Mouse (Mus musculus) left cerebral cortex, postnatal 36 days (tissue): Measurements from ENCODE around the gene Rhbdd3. TPM values are rescaled to one million over a fixed set of nuclear protein-coding genes. Genes with fewer than 3 reads are reported as not detected.

Experiments used
- DNase-seq, 2 experiments: peaks; one replicate each; pipeline ENCODE4 v3.0.0; 2021 to 2022; ENCODE audit warnings: low spot score in 2 of 2, mixed read lengths in 1 of 2
- intact Hi-C: fragments of 180-260 bp; cut with DNase I; formaldehyde crosslinking; loops from one replicate; pipeline ENCODE4 v1.15.1; 2025
- total RNA-seq, 2 experiments: library from RNA; stranded (reverse); gene quantifications; 2 replicates each; pipeline ENCODE4 v1.2.3; 2021

Rhbdd3 gene
- total RNA-seq, 2 experiments from 2014 or later, result 22.2 to 26.2 TPM

GRCm38 (mm10) chr11:5103986-5104509 is 5.3 kb downstream of the Rhbdd3 start:
- no peak for DNase-seq
- intact Hi-C loops, result no loop called here

GRCm38 (mm10) chr11:5109441-5109840 is 10.7 kb downstream of the Rhbdd3 start:
- no peak for DNase-seq
- intact Hi-C loops, result no loop called here

GRCm38 (mm10) chr11:5113645-5114044 is 14.9 kb downstream of the Rhbdd3 start:
- no peak for DNase-seq
- intact Hi-C loops, result loop anchor here (5.0 to 10.0 kb wide), 2 partner anchors 141 to 359 kb away; no protein-coding TSS in a partner anchor

GRCm38 (mm10) chr11:5114931-5115581 is 16.3 kb downstream of the Rhbdd3 start:
- intact Hi-C loops, result loop anchor here (5.0 to 10.0 kb wide), 3 partner anchors 140 to 357 kb away; no protein-coding TSS in a partner anchor
- DNase-seq, result peak; percentile 83 to 86

- intact Hi-C loops, result no loop called here
- DNase-seq, result no peak
Observed at GRCm38 (mm10) chr11:5125713-5126112, 27.0 kb downstream of the Rhbdd3 start.

- no peak for DNase-seq
- intact Hi-C loops, result no loop called here
Observed at GRCm38 (mm10) chr11:5129035-5129480, 30.3 kb downstream of the Rhbdd3 start.

GRCm38 (mm10) chr11:5130111-5130665 is 31.5 kb downstream of the Rhbdd3 start:
- no peak for DNase-seq
- intact Hi-C loops, result no loop called here

GRCm38 (mm10) chr11:5132751-5133150 is 34.0 kb downstream of the Rhbdd3 start:
- DNase-seq, result no peak
- intact Hi-C loops, result no loop called here

GRCm38 (mm10) chr11:5135914-5136313 is 37.2 kb downstream of the Rhbdd3 start:
- DNase-seq, result no peak
- intact Hi-C loops, result no loop called here

DNA sequence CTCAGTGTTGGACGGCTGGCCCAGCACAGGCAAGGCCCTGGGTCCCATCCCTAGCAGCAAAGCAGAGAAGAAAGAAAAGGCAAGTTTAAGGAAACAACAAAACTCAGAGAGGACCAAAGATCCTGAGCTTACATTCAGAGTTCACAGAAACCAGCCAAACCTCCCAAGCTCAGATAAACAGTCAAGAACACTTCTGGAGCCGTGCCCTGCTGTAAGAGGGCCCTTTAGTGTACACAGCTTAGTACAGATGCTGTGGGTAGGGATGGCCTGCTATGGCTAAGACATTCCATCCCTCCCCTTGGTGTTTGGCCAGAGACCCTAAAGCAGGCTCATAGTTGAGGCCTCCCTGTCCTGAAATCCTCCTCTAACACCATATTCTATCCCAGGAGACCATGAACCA is 39.9 kb downstream of the Rhbdd3 start:
- intact Hi-C loops, result no loop called here
- DNase-seq, result no peak

DNA sequence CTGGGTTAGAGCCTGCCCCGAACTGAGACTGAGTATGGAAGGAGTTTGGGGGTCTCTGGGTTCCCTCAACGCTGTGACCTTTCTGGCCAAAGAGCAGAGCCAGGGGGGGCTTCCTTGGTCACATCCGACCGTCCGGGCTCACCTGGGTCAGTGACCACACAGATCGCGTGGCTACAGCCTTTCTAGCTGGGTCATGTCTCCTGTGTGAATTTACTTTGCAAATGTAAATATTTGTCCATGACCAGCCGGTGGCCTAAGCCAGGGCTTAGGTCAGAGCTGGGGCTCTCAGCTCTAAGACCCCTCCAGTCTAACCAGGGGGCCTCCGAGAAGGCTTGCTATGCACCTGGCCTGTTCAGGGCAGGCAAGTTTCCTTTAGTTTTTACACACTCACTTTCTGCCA is 40.6 kb downstream of the Rhbdd3 start:
- intact Hi-C loops, result no loop called here
- DNase-seq, result no peak

DNA sequence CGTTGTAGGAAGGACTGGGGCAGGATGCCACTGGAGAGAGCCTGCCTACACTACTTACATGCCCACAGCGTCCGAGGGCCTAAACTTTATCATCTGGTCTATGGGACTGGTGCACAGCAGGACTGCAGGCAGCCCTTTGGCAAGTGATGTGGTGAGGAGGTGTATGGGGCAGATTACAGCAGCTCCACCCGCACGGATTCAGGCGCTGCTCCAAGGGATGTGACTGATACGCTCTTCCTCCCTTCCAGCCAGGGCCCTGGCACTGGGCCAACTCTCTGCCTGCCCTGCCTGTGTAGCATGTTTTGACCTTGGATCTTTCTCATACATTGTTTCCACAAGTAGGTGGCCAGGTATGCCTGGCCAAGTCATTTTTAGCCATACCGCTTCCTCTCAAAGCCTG is 41.9 kb downstream of the Rhbdd3 start:
- intact Hi-C loops, result no loop called here
- DNase-seq, result peak; percentile 34 to 35

GRCm38 (mm10) chr11:5141252-5141651 is 42.5 kb downstream of the Rhbdd3 start:
- intact Hi-C loops, result no loop called here
- no peak for DNase-seq

DNA sequence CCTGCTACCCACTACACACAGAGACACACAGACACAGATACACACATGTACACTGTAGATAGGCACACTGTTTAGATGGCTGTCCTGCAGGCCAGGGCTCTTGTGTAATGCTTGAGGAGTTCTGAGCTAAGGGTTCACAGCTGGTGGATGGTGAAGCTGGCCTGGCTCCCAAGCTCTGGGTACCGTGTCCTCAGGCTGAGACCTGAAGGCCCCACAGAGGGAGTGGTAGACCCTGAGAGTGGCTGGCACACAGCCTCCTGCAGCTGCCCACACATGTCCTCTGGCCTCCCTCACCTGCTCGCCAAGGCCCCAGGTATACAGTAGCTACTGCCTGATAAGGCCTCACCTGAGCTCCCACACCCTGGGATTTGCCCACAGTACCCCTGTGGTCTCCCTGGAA is 43.2 kb downstream of the Rhbdd3 start:
- no peak for DNase-seq
- intact Hi-C loops, result no loop called here

DNA sequence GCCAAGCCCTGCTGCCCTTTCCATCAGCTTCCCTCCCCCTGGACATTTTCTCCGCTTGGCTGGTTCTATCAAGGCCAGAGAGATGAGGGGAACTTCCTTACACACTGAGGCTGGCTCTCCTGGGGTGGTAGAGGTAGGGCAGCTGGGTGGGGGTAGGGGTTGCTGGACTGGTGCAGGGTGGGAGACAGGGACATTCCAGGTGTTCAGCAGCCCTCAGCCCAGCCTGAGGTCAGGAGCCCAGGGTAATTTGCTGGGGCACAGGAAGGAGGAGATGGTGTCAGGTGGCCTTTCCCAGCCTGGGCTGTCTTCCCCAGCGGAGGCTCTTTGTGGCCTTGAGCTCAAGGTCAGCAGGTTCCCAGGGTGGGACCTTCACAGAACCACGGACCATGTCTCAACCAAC is 46.9 kb downstream of the Rhbdd3 start:
- intact Hi-C loops, result no loop called here
- no peak for DNase-seq

DNA sequence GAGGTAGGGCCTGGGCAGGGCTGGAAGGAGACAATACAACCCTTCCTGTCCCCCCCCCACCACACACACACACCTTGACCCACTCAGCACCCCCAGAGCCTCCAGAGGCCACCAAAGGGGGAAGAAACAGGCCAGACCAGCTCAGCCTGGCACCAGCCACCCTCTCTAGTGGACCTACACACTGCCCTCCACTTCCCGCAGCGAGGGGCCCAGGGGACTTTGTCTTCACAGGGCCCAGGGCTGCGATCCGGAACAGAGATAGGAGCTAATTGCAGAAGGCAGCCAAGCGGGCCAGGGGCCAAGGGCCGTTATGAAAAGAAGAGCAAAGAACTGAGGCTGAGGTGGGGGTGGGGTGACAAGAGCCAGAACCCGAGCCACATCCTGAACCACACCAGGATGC is 50.5 kb downstream of the Rhbdd3 start:
- no peak for DNase-seq
- intact Hi-C loops, result no loop called here

DNA sequence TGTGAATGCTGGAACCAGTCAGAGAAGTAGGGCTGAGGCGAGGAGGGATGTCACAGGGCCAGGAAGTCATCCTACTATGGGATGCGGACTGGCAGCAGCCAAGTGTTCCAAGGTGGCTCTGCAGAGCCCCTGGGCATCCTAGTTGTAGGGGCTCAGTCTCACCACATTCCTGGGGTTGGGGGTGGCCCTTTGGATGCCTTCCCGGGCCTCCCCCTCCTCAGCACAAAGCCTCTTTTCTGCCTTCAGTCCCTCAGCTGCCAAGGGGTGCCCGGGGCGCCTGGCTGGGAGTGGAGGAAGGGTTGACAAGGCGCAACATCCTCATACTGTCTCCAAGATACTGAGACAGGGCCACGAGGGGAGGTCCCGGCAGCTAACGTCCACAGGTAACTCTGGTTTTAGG is 51.2 kb downstream of the Rhbdd3 start:
- DNase-seq, result no peak
- intact Hi-C loops, result no loop called here

GRCm38 (mm10) chr11:5150416-5151246 is 51.9 kb downstream of the Rhbdd3 start:
- DNase-seq, result no peak
- intact Hi-C loops, result no loop called here

DNA sequence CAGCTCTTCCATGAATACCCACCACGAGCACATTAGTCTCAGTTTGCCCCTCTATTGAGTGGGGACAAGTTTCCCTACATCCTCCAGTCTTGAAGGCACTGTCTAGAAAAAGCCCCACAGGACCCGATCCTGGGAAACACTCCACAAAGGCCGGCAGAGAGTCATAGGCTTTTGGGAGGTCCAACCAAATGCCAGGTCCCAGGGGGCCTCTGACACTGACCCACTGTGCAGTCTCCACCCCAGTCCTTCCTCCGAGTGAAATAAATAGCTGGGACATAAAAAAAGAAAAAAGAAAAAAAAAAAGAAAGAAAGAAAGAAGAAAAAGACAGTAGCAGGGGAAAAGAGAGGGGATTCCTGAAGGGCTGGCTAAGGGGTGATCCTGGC is 52.5 kb downstream of the Rhbdd3 start:
- intact Hi-C loops, result no loop called here
- no peak for DNase-seq

- intact Hi-C loops, result no loop called here
- DNase-seq, result no peak
Observed at GRCm38 (mm10) chr11:5151680-5152337, 53.1 kb downstream of the Rhbdd3 start, which contains the start of gene Emid1. Gene Emid1 (minus strand): TSS chr11:5152257.
